Mouse (Mus musculus) CD4-positive helper T cell, adult 2 months (primary cell): ENCODE measurements around the gene Fetub.

ENCODE experiments used
- DNase-seq: peaks from one replicate; pipeline ENCODE4 v3.0.0-alpha.2; 2012; ENCODE audit warnings: low read depth, missing footprints, low spot score

Fetub gene

GRCm38 (mm10) chr16:22918034-22918433 is at the start of gene Fetub:
TSS of gene Fetub (plus strand) at chr16:22918334.
- DNase-seq = no peak

GRCm38 (mm10) chr16:22872397-22872796 is 45.7 kb upstream of the Fetub start:
- DNase-seq = no peak

DNA sequence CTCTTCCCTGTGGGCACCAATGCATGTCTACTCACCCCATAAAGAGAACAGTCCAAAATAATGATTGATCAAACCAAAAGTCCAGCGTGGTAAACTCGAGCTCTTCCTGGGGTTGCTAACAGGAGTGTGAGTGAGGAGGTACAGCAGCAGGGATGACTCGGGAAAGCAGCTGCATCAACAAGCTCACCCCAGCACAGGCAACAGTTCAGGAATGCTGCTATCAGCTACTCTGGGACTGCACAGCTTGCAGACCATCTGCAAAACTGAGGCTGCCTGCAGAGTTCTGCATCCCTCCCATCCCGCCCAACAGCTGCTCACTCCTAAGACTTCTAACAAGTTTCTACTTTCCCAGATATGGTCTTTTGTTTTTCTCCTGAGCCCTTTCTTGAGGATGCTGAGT is 44.8 kb upstream of the Fetub start:
- no peak for DNase-seq

- peak; percentile 34 for DNase-seq
Observed at GRCm38 (mm10) chr16:22876218-22877043, 41.7 kb upstream of the Fetub start.

DNA sequence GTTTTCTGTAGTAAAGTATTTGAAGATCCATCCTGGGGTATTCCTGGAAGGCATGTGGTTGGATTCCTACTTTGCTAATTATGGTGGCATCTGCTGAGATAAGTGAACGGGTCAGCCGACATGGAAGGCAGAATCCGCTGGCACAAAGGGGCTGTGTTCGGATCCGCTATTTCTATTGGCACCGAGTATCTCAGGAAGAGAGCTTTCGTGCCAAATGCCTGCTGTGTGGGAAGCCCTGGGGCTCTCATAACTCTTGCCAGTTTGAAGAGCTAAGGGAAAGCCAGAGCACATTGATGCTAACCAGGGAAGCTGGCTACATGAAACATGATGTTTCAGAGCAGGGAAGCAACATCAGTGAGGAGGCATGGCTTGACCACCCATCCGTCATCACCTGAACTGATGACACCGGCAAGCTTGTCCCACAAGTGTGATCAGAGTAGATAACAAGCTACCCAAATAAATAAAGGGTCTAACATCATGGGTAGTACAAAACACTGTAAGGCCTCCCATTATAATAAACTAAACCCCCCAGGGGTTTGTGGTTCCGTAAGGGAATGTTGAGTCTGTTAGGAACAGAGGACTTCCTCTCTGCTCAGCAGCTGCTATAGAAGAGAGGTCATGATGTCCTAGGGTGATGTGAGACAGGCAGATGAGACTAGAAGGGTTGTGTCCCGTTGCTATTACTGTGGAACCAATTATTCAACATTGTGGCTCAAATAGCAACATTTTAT is 40.3 kb upstream of the Fetub start:
- no peak for DNase-seq

DNA sequence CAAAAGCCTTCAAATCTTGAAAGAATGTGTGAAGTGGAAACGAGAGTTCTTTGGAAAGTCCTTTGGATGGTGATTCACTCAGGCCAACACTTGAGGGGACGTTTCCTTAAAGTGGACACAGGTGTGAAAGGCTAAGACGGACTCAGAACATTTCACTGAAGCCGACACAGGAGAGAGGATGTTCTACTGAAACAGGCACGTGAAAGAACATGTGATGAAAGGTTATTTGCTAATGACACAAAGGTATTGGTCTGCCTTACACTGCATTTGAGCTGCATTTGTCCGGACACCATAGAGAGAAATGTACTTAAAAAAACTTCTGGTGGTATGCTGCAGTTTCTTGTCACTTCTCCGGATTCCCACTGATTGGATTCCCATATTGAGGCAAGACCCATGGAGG is 39.4 kb upstream of the Fetub start:
- no peak for DNase-seq

- DNase-seq = no peak
Observed at GRCm38 (mm10) chr16:22879945-22880595, 38.1 kb upstream of the Fetub start.

- no peak for DNase-seq
Observed at GRCm38 (mm10) chr16:22880900-22881299, 37.2 kb upstream of the Fetub start.

GRCm38 (mm10) chr16:22881487-22881886 is 36.6 kb upstream of the Fetub start:
- no peak for DNase-seq

DNA sequence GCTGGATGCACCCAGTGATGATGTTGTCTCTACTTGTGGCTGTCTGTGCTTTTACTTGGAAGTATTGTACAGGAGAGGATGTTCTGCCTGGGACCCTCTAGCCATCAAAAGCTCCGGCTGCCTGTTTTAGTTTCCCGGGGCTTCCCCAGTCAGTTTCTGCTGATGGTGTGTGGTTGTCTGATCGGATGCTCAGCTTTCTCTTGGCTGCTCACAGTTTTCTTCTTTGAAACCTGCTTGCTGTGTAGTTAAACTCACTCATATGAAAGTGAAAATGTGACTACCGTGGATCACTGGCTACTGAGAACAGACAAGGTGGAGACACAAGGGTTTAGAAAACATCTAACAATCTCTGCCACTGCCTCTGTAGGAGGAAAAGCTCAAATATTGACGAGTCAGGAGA is 34.7 kb upstream of the Fetub start:
- peak; percentile 25 for DNase-seq

DNA sequence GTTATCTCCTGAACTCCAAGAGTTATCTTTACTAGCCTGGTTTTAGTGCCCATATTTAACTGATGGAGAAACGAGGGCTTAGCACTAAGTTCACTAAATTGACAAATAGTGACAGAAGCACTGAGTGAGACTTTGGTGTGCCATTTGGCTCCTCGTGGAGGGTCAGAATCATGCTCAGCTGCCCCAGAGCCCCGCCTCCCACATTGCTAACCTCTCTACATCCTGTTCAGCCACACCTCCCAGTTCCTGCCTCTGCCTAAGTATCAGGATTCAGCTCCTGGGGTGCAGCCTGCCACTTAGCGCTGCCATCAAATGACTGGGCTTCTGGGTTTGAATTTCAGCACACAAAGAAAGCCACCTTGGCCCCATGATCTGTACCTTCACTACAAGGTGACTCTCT is 32.8 kb upstream of the Fetub start:
- no peak for DNase-seq

DNA sequence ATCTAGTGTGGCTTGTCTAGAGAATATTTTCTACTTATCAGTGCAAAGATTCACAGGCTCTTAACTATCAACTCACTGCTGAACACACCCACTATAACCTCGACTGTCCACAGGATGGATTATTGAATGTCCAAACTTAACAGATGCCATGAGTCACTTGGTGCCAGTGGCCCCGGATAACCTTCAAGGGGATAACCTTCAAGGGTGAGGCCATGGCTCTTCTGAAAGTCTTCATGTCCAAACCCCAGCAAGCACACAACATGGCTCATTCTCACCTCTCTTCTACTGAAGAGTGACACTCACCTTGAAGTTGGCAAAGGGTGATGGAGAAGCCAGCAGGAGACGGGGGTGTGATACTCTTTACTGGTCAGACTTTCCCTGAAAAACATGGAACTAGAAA is 31.4 kb upstream of the Fetub start:
- no peak for DNase-seq

DNA sequence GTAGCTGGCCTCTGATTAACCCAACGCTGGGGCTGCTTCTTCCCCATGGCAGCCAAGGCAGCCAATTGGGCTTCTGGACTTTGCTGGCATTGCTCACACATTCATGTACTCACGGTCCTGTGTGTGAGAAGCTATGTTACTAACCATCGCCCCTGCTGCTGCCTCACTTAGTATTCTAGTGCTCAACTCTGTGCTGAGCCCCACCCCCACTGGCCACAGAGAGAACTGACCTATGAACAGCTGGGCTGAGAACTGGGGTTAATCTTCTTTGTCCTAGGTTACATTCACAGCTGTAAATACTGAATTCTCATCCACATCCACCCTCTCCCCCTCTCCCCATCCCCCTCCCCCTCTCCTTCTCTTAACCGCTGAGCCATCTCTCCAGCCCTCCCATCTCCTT is 29.3 kb upstream of the Fetub start:
- no peak for DNase-seq

- no peak for DNase-seq
Observed at GRCm38 (mm10) chr16:22889716-22890115, 28.4 kb upstream of the Fetub start.

GRCm38 (mm10) chr16:22890683-22891510 is 27.2 kb upstream of the Fetub start, which contains the start of gene Ahsg:
TSS of gene Ahsg (plus strand) at chr16:22891277.
- peak; percentile 27 for DNase-seq

- DNase-seq = no peak
Observed at GRCm38 (mm10) chr16:22891733-22892154, 26.4 kb upstream of the Fetub start.

DNA sequence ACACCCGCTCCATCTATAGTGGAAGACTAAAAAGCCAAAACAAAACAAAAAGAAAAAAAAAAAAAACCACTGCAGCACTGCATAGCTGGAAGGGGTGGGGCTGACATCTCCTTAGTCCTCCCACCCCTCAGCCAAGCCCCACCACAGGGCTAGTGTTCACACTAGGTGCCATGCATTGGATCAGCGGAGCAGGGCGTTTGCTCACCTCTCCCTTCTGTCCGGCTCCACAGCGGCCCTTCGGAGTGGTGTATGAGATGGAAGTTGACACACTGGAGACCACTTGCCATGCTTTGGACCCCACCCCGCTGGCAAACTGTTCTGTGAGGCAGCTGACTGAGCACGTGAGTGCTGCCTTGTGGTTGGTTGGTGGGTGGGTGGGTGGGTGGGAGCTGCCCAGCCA is 24.0 kb upstream of the Fetub start:
- DNase-seq = no peak

GRCm38 (mm10) chr16:22896618-22897017 is 21.5 kb upstream of the Fetub start:
- no peak for DNase-seq

GRCm38 (mm10) chr16:22899346-22899745 is 18.8 kb upstream of the Fetub start:
- DNase-seq = no peak

DNA sequence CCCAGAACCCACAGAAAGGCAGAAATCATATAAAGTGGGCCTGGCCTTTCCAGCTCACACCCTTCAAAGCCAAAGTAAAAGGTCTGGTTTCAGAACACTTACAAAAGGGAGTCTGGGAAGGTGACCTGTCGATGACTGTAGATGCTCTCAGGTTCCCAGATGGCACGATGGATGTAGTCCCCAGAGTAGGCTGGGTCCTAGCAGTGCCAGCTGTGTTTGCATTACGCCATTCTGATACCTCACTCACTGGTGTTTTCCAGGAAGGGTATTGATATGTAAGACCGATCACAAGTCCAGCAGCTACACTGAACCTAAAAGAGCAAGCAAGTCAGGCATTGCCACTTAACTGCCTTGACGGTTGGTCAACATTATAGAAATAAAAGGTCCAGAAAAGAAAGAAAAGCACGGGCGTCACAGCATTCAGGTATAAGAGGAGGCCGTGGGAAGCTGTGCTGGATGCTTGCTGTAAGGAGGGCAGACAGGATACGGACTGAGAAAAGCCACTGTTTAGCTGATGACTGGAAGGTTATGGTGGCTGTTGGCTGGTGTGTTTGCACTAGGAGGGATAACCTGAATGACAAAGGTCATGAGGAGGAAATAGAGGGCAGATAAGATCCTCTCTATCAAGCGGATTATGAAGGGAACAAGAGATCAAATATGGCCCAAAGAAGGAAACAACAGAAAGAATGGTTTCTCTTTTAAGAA is 18.1 kb upstream of the Fetub start:
- DNase-seq = no peak

DNA sequence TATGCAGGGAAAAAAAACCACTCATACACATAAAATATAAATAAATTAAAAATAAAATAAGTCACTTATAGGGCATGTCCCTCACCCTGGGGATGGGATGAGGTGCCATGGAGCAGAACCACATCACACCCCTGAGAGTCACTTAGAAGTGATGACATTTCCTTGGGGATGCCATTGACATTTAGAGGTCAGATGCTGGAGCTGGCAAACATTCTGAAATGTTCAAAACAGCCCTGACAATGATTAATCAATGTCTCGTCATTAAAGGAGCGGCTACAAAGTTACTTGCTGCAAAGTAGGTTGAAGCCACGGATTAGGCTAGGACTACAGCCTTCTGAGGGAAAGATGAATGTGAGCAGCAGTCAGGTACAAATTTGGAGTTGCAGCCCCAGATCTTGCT is 16.8 kb upstream of the Fetub start:
- DNase-seq = no peak
